Mouse (Mus musculus) small intestine, adult 2 months (tissue): ENCODE results near the gene Clec1b. TPM values are rescaled to one million over a fixed set of nuclear protein-coding genes. Genes with fewer than 3 reads are reported as not detected.

Experiments
- H3K27ac ChIP-seq: fragments of 200-500 bp; 2 replicates; pipeline ENCODE4 v1.5.1; 2012; ENCODE audit warnings: low read depth, low read length, control low read depth, inconsistent platforms; ENCODE audit not compliant: insufficient read depth
- H3K27me3 ChIP-seq: fragments of 200-500 bp; 2 replicates; pipeline ENCODE4 v1.6.1; 2012; ENCODE audit warnings: mild to moderate bottlenecking, moderate library complexity, low read length, inconsistent platforms; ENCODE audit not compliant: control insufficient read depth, insufficient read depth
- H3K36me3 ChIP-seq: fragments of 200-500 bp; 2 replicates; pipeline ENCODE4 v1.6.1; 2012; ENCODE audit warnings: mild to moderate bottlenecking, low read length, control low read depth, inconsistent platforms; ENCODE audit not compliant: control insufficient read depth, insufficient read depth
- H3K4me1 ChIP-seq: fragments of 200-500 bp; 2 replicates; pipeline ENCODE4 v1.6.1; 2012; ENCODE audit warnings: low read length, inconsistent platforms, mixed read lengths; ENCODE audit not compliant: control insufficient read depth, insufficient read depth, insufficient read length
- H3K4me3 ChIP-seq: fragments of 200-500 bp; 2 replicates; pipeline ENCODE4 v1.5.1; 2012; ENCODE audit warnings: low read depth, mild to moderate bottlenecking, control low read depth, inconsistent platforms, low read length, moderate library complexity
- CTCF ChIP-seq: fragments of 200-500 bp; IDR thresholded peaks from 2 replicates; pipeline ENCODE4 v1.5.1; 2012; ENCODE audit warnings: low read depth, mild to moderate bottlenecking, control low read depth, inconsistent platforms, low read length, moderate library complexity, mixed read lengths; ENCODE audit not compliant: insufficient replicate concordance, insufficient read length; ENCODE audit errors: extremely low read depth
- POLR2A ChIP-seq: fragments of 200-500 bp; IDR thresholded peaks from 2 replicates; pipeline ENCODE4 v1.6.1; 2012; ENCODE audit warnings: low read depth, mild to moderate bottlenecking, control low read depth, inconsistent platforms, low read length, moderate library complexity
- WGBS: fragments of 180-500 bp; shearing (Covaris S2); methylation state at CpG from one replicate; pipeline ENCODE4 v1.1.7; 2018; 5-methylcytosine and 5-hydroxymethylcytosine counted together
- polyA plus RNA-seq: library from polyadenylated mRNA; depleted of rRNA; stranded (reverse); fragments of >200 nt; gene quantifications from 2 replicates; pipeline ENCODE4 v1.2.3, GENCODE M21; 2012

Clec1b gene
- polyA plus RNA-seq, 1 experiment, result 0.23 TPM

DNA sequence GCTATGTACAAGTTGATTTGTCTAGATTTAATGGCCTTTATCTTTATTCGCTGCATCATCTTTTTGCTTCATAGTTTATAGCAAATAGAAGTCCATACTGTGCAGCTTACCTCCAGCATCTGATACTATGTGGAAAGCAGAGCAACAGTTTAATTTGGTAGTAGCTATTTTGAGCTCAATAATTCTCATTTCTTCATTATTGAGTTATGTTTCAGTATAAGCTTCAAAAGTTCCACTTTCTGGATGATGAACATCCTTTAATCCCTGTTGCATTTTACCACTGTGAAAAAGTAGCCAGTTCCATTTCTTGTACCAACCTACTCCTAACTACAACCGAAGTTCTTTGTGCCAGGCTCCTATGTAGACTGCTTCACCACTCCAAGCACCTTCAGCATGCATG lies 11.5 kb downstream of the Clec1b start, which contains the start of gene Clec9a:
TSS of gene Clec9a (plus strand) at position 301 of the 400 bp plus-strand sequence.
- Histone ChIP-seq H3K4me3 (no peak within 1 kb of the TSS), H3K27ac (no peak within 1 kb of the TSS), H3K4me1 (no peaks in the 10 kb centered on the region), H3K27me3 (no peaks in the 10 kb centered on the region), H3K36me3 (no peaks in the 10 kb centered on the region)
- TF ChIP-seq CTCF, result no peak
- no peak for TF ChIP-seq POLR2A
- 84% methylated on average over 2 of the region's 2 CpGs for WGBS

GRCm38 (mm10) chr6:129414177-129414576 lies 17.1 kb downstream of the Clec1b start:
- Histone ChIP-seq H3K27ac (no peak overlapping the region), H3K36me3 (no peaks in the 10 kb centered on the region), H3K27me3 (no peaks in the 10 kb centered on the region), H3K4me1 (no peaks in the 10 kb centered on the region), H3K4me3 (no peak overlapping the region)
- no peak for TF ChIP-seq POLR2A
- WGBS, result 39% methylated on average over 1 of the region's 1 CpGs

GRCm38 (mm10) chr6:129422311-129422710 lies 25.2 kb downstream of the Clec1b start:
- WGBS, result 23% methylated on average over 3 of the region's 3 CpGs

GRCm38 (mm10) chr6:129423040-129423733 lies 26.1 kb downstream of the Clec1b start:
- WGBS, result 23% methylated on average over 4 of the region's 4 CpGs
- no peaks in the 10 kb centered on the region for H3K4me1 ChIP-seq
- TF ChIP-seq CTCF (no peak), POLR2A (no peak)
- H3K36me3 ChIP-seq, result no peaks in the 10 kb centered on the region
- no peak overlapping the region for H3K4me3 ChIP-seq
- no peaks in the 10 kb centered on the region for H3K27me3 ChIP-seq
- H3K27ac ChIP-seq, result no peak overlapping the region

More at GRCm38 (mm10) chr6:129422311-129422710, 25.2 kb downstream of the Clec1b start:
- H3K27ac ChIP-seq, result no peak overlapping the region
- H3K36me3 ChIP-seq, result no peaks in the 10 kb centered on the region
- no peaks in the 10 kb centered on the region for H3K4me1 ChIP-seq
- H3K4me3 ChIP-seq, result no peak overlapping the region
- no peaks in the 10 kb centered on the region for H3K27me3 ChIP-seq
- TF ChIP-seq CTCF (no peak), POLR2A (no peak)

- H3K36me3 ChIP-seq, result no peaks in the 10 kb centered on the region
- no peaks in the 10 kb centered on the region for H3K4me1 ChIP-seq
- WGBS, result 10% methylated on average over 1 of the region's 1 CpGs
- no peak overlapping the region for H3K4me3 ChIP-seq
- H3K27me3 ChIP-seq, result no peaks in the 10 kb centered on the region
- TF ChIP-seq POLR2A (no peak), CTCF (peak; percentile 80; the same call in 1 of the 2 replicates)
- H3K27ac ChIP-seq, result no peak overlapping the region
These were observed 26.6 kb downstream of the Clec1b start for GRCm38 (mm10) chr6:129423734-129424072.

DNA sequence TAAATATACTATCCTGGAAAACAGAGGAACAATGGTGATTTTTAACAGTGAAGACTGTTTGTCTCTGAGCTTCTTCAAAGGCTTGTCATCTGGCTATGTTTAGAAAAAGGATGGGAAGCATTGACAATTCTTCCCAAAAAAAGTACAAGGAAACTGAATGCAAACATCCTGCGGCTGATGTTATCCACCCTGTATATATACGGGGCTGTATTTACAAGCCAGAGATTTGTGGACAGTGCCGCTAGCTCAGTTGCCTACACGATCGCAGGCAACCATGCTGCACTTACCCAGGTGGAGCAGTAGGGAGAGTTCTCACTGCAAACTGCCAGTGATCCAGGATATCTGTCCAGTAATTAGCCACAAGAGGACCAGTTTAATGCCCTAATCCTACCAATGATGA lies 28.1 kb downstream of the Clec1b start:
- Histone ChIP-seq H3K27ac (no peak overlapping the region; the same call in 1 of the 2 replicates), H3K4me1 (no peaks in the 10 kb centered on the region), H3K27me3 (no peaks in the 10 kb centered on the region), H3K36me3 (no peaks in the 10 kb centered on the region), H3K4me3 (no peak overlapping the region)
- TF ChIP-seq CTCF (no peak), POLR2A (no peak)
- 67% methylated on average over 5 of the region's 5 CpGs for WGBS

GRCm38 (mm10) chr6:129425812-129426211 lies 28.7 kb downstream of the Clec1b start:
- TF ChIP-seq POLR2A (no peak), CTCF (no peak)
- Histone ChIP-seq H3K27me3 (no peaks in the 10 kb centered on the region), H3K36me3 (no peaks in the 10 kb centered on the region), H3K4me3 (no peak overlapping the region), H3K4me1 (no peaks in the 10 kb centered on the region), H3K27ac (no peak overlapping the region)
- 25% methylated on average over 5 of the region's 5 CpGs for WGBS
